Mouse (Mus musculus) liver, embryonic 13.5 days (tissue): ENCODE measurements at regions not wholly inside any gene's neighbourhood (a gene's known extent, or its start where the extent isn't known, plus 50 kb on each side); places are given as distances from the start of the nearest gene placed in this dataset.

ENCODE experiments used
- ATAC-seq: fragments of 200-750 bp; cut with Nextera tagmentation; 2 replicates; pipeline ENCODE4 v1.8.0; 2017; ENCODE audit warnings: low read depth, mild to moderate bottlenecking, moderate number of reproducible peaks, moderate library complexity
- DNase-seq: peaks from one replicate; pipeline ENCODE4 v3.0.0; 2022
- H3K27ac ChIP-seq: fragments of 300-500 bp; sonication (generic); 2 replicates; pipeline ENCODE4 v1.5.1; 2015; ENCODE audit warnings: moderate library complexity, mild to moderate bottlenecking, inconsistent platforms
- H3K27me3 ChIP-seq: fragments of 300-500 bp; sonication (generic); 2 replicates; pipeline ENCODE4 v1.6.1; 2015; ENCODE audit warnings: mild to moderate bottlenecking, inconsistent platforms
- H3K36me3 ChIP-seq: fragments of 300-500 bp; sonication (generic); 2 replicates; pipeline ENCODE4 v1.6.1; 2015; ENCODE audit warnings: mild to moderate bottlenecking, inconsistent platforms
- H3K4me1 ChIP-seq: fragments of 300-500 bp; sonication (generic); replicated peaks from 2 replicates; pipeline ENCODE4 v1.6.1; 2015; ENCODE audit warnings: inconsistent platforms
- H3K4me2 ChIP-seq: fragments of 300-500 bp; sonication (generic); 2 replicates; pipeline ENCODE4 v1.6.1; 2015; ENCODE audit warnings: inconsistent platforms, mild to moderate bottlenecking, moderate library complexity
- H3K4me3 ChIP-seq: fragments of 300-500 bp; sonication (generic); replicated peaks from 2 replicates; pipeline ENCODE4 v1.5.1; 2015; ENCODE audit warnings: mild to moderate bottlenecking, inconsistent platforms
- H3K9ac ChIP-seq: fragments of 300-500 bp; sonication (generic); 2 replicates; pipeline ENCODE4 v1.6.1; 2015; ENCODE audit warnings: mild to moderate bottlenecking, inconsistent platforms
- H3K9me3 ChIP-seq: fragments of 300-500 bp; sonication (generic); replicated peaks from 2 replicates; pipeline ENCODE4 v1.6.1; 2016; ENCODE audit warnings: inconsistent platforms
- WGBS: fragments of 180-500 bp; shearing (Covaris S2); methylation state at CpG from one replicate; pipeline ENCODE4 v1.1.7; 2015; ENCODE audit not compliant: insufficient replicate concordance; 5-methylcytosine and 5-hydroxymethylcytosine counted together

DNA sequence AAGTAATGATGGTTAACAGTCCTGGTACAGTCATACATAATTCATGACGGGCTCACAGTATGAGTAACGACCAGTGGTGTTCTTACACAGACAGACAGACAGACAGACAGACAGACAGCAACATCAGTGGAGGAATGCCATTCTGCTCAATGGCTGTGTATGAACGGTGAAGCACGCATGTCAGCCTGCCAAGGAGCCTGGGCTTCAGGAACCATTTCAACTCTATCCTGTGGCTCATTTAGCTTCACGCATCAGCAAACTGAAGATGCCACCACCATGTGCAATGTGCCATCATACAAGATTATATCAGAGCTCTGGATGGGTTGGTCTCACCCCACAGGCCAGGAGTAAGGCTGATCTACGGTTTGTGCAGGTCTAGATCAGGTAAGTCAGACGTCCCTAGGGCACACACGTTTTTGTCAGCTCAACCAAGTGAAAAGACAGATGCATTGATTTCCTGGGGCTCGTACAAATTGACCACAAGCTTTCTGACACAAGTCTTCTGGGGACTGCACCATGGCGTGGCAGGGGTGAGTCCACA is 175.0 kb upstream of the A430005L14Rik start:
- Histone ChIP-seq H3K36me3 (no peaks in the 10 kb centered on the region), H3K9ac (no peak overlapping the region), H3K4me2 (no peak overlapping the region), H3K4me1 (no peaks in the 10 kb centered on the region), H3K9me3 (peaks cover 11% of the 10 kb centered on the region; the same call in 1 of the 2 replicates), H3K4me3 (no peak overlapping the region), H3K27ac (no peak overlapping the region), H3K27me3 (no peaks in the 10 kb centered on the region)
- WGBS, result 63% methylated on average over 10 of the region's 10 CpGs
- DNase-seq (no peak), ATAC-seq (no peak)

DNA sequence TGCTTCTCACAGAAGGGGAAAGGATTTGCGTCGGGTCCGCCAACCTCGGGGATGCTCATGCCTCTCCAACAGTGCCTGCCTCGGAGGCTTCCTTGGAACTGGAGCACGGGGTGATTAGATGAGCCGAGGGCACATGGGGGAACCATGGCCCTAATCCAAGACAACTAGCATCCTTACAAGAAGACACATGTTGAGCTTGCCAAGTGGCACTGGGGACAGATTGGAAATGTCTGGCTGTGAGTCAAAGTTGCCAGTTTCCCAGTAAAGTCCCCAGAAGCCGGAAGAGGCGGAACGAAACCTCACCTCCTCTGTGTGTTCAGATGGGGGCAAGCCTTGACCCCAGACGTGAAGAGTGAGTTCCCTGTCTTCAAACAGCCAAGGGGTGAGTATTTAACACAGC is 172.6 kb upstream of the A430005L14Rik start:
- ATAC-seq, result no peak
- DNase-seq, result no peak
- Histone ChIP-seq H3K27ac (no peak overlapping the region), H3K9me3 (0 out of 2 replicates have a peak, but pooled peaks cover 7% of the 10 kb centered on the region), H3K36me3 (no peaks in the 10 kb centered on the region), H3K27me3 (no peaks in the 10 kb centered on the region), H3K4me2 (no peak overlapping the region), H3K4me3 (no peak overlapping the region), H3K9ac (no peak overlapping the region), H3K4me1 (no peaks in the 10 kb centered on the region)
- 76% methylated on average over 11 of the region's 11 CpGs for WGBS

DNA sequence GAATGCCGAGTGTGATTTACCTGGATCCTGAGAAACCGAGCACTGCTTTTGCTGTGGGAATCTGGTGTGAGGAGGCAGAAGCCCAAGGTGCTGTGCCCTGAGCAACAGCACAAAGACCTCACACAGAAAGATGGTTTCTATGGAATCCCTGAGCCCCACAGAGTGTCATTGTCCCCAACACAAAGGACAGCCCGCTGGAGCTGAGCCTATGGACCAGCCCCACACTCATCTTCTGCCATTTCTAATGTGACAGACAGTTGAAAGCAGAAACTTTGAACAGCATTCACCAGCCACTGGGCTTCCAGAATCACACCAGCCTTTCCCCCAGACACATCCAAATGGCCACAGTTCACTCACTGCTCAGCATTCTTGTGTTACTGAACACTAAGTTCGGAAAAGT is 171.5 kb upstream of the A430005L14Rik start:
- Histone ChIP-seq H3K9ac (no peak overlapping the region), H3K9me3 (0 out of 2 replicates have a peak, but pooled peaks cover 7% of the 10 kb centered on the region), H3K27me3 (no peaks in the 10 kb centered on the region), H3K4me3 (no peak overlapping the region), H3K4me2 (no peak overlapping the region), H3K27ac (no peak overlapping the region), H3K36me3 (no peaks in the 10 kb centered on the region), H3K4me1 (no peaks in the 10 kb centered on the region)
- DNase-seq (no peak), ATAC-seq (no peak)
- WGBS, result 64% methylated on average over 4 of the region's 4 CpGs

DNA sequence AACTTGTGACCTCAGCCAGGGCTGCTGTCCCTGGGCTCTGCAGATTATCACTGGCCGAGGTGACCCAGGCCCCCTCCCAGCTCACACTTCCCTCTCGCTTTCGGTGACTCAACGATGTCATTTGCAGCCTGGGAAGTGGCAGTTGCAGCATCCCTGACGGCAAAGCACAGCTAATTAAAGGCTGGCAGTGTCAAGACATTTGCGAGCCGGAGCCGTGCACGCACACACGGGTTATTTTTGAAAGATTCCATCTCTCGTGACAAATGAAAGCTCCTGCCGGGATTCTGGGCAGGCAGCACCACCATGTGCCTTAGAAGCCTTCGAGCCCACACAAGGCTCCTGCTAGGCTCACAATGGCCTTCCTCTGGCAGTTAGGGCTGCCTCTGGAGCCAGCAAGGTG is 164.7 kb upstream of the A430005L14Rik start:
- Histone ChIP-seq H3K4me1 (no peaks in the 10 kb centered on the region), H3K9ac (no peak overlapping the region)
- no peak for ATAC-seq

DNA sequence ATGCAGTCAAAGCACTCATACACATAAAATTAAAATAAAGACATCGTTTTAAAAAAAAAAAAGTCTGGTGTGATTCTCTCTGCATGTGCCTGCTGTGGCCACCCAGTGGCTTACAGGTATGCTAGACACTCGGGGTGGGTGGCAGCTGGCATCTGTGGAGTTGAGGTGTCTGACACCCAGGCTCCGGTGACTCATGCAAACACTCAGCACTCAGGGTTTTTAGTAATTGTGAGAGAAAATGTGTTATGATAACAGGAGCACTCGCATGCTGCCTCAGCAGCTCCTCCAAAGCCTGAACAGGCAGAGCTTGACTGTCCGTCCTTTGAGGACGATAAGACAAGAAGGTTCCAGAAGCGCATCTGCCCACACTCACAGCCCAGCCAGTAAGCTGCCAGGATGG is 159.0 kb upstream of the A430005L14Rik start:
- no peak for ATAC-seq
- Histone ChIP-seq H3K9me3 (no peaks in the 10 kb centered on the region), H3K27ac (no peak overlapping the region), H3K4me2 (no peak overlapping the region), H3K4me1 (no peaks in the 10 kb centered on the region), H3K4me3 (no peak overlapping the region), H3K9ac (no peak overlapping the region), H3K27me3 (no peaks in the 10 kb centered on the region), H3K36me3 (no peaks in the 10 kb centered on the region)
- 63% methylated on average over 7 of the region's 7 CpGs for WGBS
- DNase-seq, result no peak

More for the DNA sequence above, 164.7 kb upstream of the A430005L14Rik start:
- H3K27ac ChIP-seq, result no peak overlapping the region
- H3K27me3 ChIP-seq, result no peaks in the 10 kb centered on the region
- 54% methylated on average over 13 of the region's 13 CpGs for WGBS
- H3K4me3 ChIP-seq, result no peak overlapping the region
- no peak for DNase-seq
- H3K36me3 ChIP-seq, result no peaks in the 10 kb centered on the region
- no peak overlapping the region for H3K4me2 ChIP-seq
- no peaks in the 10 kb centered on the region for H3K9me3 ChIP-seq

DNA sequence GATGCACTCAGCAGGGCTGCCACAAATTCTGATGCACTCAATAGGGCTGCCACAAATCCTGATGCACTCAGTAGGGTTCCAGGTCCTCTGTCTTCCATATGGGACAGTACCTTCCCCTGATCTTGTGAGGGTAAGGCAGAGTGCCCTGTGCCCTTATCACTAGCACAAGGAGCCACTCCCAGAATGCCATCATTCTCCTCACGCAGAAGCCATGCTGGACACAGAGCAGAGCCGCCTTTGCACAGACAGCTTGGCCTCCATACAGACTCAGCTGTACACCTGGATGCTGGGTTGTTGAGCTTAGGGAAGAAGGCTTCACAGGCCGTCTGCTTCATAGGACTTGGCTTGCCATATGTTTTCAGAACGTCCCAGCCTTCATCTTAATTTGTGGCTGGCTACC is 151.3 kb upstream of the A430005L14Rik start:
- no peaks in the 10 kb centered on the region for H3K36me3 ChIP-seq
- H3K4me3 ChIP-seq, result no peak overlapping the region
- H3K4me1 ChIP-seq, result no peaks in the 10 kb centered on the region
- 40% methylated on average over 4 of the region's 4 CpGs for WGBS
- H3K9ac ChIP-seq, result no peak overlapping the region
- H3K4me2 ChIP-seq, result no peak overlapping the region
- ATAC-seq (no peak), DNase-seq (no peak)
- no peak overlapping the region for H3K27ac ChIP-seq
- no peaks in the 10 kb centered on the region for H3K9me3 ChIP-seq
- H3K27me3 ChIP-seq, result peaks cover 3% of the 10 kb centered on the region; the same call in 1 of the 2 replicates

DNA sequence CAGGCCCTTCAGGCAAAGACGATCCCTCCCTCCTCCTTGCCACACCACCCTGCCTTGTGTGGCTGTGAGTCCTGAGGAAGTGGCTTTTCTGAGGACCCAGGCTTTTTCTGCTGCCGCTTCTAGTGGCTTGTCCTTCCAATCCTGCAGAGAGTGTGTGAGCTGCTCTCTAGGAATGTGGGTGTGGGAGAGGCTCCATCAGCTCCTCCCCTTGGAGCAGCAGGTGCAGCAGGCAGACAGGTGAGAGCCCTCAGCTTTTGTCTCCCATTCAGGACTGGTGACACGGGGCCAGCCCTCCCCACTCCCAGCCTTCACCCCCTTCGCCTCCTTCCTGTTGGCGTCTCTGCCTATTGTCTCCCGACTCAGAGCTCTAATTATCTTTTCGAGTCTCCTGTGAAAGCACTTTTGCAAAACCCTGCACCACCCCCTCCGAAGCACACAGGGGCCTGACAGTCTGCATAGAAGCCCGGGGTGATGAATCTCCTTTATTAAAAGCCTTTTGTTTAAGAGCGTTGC is 150.8 kb upstream of the A430005L14Rik start:
- Histone ChIP-seq H3K36me3 (no peaks in the 10 kb centered on the region), H3K9me3 (no peaks in the 10 kb centered on the region), H3K27ac (no peak overlapping the region), H3K4me1 (no peaks in the 10 kb centered on the region), H3K9ac (no peak overlapping the region), H3K27me3 (peaks cover 3% of the 10 kb centered on the region; the same call in 1 of the 2 replicates), H3K4me3 (no peak overlapping the region), H3K4me2 (no peak overlapping the region)
- DNase-seq (no peak), ATAC-seq (no peak)
- WGBS, result 6% methylated on average over 10 of the region's 10 CpGs

DNA sequence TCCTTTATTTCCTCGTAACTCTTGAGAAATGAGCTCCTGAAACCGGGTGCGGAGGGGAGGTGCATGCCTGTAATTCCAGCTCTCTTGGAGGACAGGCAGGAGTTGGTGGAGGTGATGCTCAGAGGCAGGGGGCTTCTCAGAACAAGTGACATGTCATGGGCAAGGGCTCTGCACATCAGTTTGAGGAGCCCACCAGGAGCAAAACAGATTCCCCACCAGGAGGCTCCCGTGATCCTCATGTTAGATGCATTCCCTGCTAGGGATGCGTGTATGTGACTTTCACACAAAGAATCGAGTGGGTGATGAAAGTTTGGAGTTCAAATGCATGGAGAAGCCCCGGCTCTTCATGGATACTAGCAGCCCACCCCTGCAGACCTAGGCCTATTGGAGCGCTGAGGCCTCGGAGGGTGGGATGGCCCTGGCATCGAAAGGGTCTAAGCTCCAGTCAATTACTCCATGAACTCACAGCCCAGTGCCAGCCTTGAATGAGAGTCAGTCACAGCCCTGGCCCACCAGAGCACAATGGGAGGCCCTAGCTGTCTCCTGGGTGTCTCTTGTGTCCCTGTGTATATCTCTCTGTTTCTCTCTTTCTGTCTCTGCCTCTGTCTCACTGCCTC is 150.1 kb upstream of the A430005L14Rik start:
- no peak for DNase-seq
- no peak for ATAC-seq
- no peaks in the 10 kb centered on the region for H3K36me3 ChIP-seq
- H3K27me3 ChIP-seq, result peaks cover 3% of the 10 kb centered on the region; the same call in 1 of the 2 replicates
- H3K4me3 ChIP-seq, result no peak overlapping the region
- H3K4me2 ChIP-seq, result no peak overlapping the region
- WGBS, result 45% methylated on average over 10 of the region's 10 CpGs
- no peak overlapping the region for H3K9ac ChIP-seq
- no peaks in the 10 kb centered on the region for H3K4me1 ChIP-seq
- no peaks in the 10 kb centered on the region for H3K9me3 ChIP-seq
- H3K27ac ChIP-seq, result no peak overlapping the region

DNA sequence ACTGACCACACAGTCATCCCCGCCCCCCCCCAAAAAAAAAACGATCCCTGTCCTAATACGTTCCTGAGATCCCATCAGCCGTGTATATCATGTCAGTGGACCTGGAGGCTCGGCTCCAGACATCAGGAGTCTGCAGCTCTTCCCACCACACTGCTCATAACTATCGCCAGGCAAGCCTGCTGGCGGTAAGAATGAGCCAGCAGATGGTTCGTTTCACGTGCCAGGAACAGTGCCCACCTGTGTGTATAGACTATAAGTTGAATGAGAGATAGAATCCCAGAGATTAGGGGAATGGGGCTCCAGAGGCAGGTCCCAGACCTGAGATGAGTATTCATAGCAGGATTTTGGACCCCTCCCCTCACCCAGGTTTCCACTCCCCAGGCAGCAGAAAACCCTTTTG is 144.2 kb upstream of the A430005L14Rik start:
- Histone ChIP-seq H3K9me3 (peaks cover 4% of the 10 kb centered on the region; the same call in 1 of the 2 replicates), H3K27me3 (no peaks in the 10 kb centered on the region), H3K4me2 (no peak overlapping the region), H3K4me1 (no peaks in the 10 kb centered on the region), H3K36me3 (no peaks in the 10 kb centered on the region), H3K9ac (no peak overlapping the region), H3K27ac (no peak overlapping the region), H3K4me3 (no peak overlapping the region)
- WGBS, result 69% methylated on average over 9 of the region's 9 CpGs
- ATAC-seq (no peak), DNase-seq (no peak)

DNA sequence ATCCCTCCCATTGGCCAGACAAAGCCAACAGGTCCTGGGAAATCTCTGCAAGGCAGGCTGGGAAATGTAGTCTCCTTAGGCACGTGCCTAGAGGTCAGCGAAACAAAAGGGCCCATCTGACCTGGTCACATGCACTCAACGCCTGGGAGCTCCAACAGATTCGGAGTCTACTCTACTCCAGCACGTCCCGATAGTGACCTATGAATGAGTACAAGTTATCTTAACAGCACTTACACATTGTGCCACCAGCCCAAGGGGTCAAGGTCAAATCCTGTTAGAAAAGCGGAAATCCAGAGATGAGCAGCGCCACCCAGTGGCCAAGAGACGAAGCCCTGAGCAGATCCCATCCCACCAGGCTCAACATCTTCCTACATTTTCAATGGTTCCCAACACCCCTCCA is 129.1 kb upstream of the A430005L14Rik start:
- ATAC-seq (no peak), DNase-seq (peak; percentile 23)
- H3K27me3 ChIP-seq, result no peaks in the 10 kb centered on the region
- H3K36me3 ChIP-seq, result no peaks in the 10 kb centered on the region
- WGBS, result 48% methylated on average over 9 of the region's 9 CpGs
- H3K9ac ChIP-seq, result no peak overlapping the region
- no peak overlapping the region for H3K27ac ChIP-seq
- no peaks in the 10 kb centered on the region for H3K4me1 ChIP-seq
- H3K9me3 ChIP-seq, result peaks cover 14% of the 10 kb centered on the region; the same call in 1 of the 2 replicates
- no peak overlapping the region for H3K4me3 ChIP-seq
- no peak overlapping the region for H3K4me2 ChIP-seq

DNA sequence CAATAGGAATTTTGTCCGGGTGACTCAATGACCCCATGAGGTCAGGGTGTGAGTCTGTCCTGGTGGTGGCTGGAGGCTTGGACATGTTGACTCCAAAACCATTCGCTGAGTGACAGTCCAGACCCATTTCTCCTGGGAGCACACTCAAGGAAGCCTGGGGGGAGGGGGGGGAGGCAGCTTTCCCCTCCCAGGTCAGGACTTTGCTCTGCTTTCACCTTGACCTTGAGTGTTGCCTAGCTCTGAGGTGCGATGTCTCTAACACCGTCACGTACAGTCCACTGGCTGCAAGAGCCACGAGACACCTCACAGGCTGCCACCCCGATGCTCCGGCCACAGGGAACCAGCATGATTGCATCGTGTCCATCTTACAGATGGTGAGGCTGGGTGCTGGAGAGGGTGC is 127.3 kb upstream of the A430005L14Rik start:
- ATAC-seq, result no peak
- Histone ChIP-seq H3K4me1 (no peaks in the 10 kb centered on the region), H3K4me3 (no peak overlapping the region), H3K4me2 (no peak overlapping the region), H3K9ac (no peak overlapping the region), H3K36me3 (no peaks in the 10 kb centered on the region), H3K27me3 (no peaks in the 10 kb centered on the region), H3K27ac (no peak overlapping the region), H3K9me3 (peaks cover 14% of the 10 kb centered on the region; the same call in 1 of the 2 replicates)
- no peak for DNase-seq
- WGBS, result 80% methylated on average over 9 of the region's 9 CpGs

DNA sequence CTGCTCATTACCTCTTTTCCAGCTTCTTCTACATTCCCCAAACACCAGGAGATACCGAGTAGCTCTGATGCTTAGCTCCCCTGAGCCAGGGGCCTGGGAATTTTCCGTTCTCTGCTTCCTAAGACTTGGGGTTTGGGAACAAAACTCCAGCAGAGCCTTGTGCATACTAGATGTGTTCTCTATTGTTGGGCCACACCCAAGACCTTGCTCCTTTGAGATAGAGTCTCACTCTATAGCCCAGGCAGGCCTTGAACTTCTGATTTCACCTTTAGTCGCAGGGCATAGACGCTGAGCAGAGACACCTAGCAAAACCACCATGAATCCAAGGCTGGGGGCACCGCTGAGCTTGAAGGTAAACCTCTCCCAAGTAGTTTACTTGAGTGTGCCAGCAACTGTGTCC is 126.5 kb upstream of the A430005L14Rik start:
- no peak overlapping the region for H3K27ac ChIP-seq
- no peak overlapping the region for H3K4me3 ChIP-seq
- H3K9me3 ChIP-seq, result peaks cover 14% of the 10 kb centered on the region; the same call in 1 of the 2 replicates
- no peak for ATAC-seq
- H3K4me2 ChIP-seq, result no peak overlapping the region
- H3K4me1 ChIP-seq, result no peaks in the 10 kb centered on the region
- WGBS, result 75% methylated on average over 5 of the region's 5 CpGs
- DNase-seq, result no peak
- H3K9ac ChIP-seq, result no peak overlapping the region
- H3K36me3 ChIP-seq, result no peaks in the 10 kb centered on the region
- H3K27me3 ChIP-seq, result no peaks in the 10 kb centered on the region
